Mouse (Mus musculus) liver, embryonic 12.5 days (tissue): ENCODE measurements around the gene Ttc9c. TPM values are rescaled to one million over a fixed set of nuclear protein-coding genes. Genes with fewer than 3 reads are reported as not detected.

Experiments used
- ATAC-seq: fragments of 200-750 bp; cut with Nextera tagmentation; 2 replicates; pipeline ENCODE4 v1.8.0; 2017; ENCODE audit warnings: moderate number of reproducible peaks, mild to moderate bottlenecking, moderate library complexity
- H3K27ac ChIP-seq: fragments of 300-500 bp; sonication (generic); 2 replicates; pipeline ENCODE4 v1.5.1; 2016; ENCODE audit warnings: mild to moderate bottlenecking
- H3K27me3 ChIP-seq: fragments of 300-500 bp; sonication (generic); replicated peaks from 2 replicates; pipeline ENCODE4 v1.6.1; 2016; ENCODE audit warnings: mild to moderate bottlenecking, moderate library complexity
- H3K36me3 ChIP-seq: fragments of 300-500 bp; sonication (generic); 2 replicates; pipeline ENCODE4 v1.6.1; 2016; ENCODE audit warnings: mild to moderate bottlenecking, moderate library complexity
- H3K4me1 ChIP-seq: fragments of 300-500 bp; sonication (generic); 2 replicates; pipeline ENCODE4 v1.6.1; 2016
- H3K4me2 ChIP-seq: fragments of 300-500 bp; sonication (generic); 2 replicates; pipeline ENCODE4 v1.6.1; 2016; ENCODE audit warnings: mild to moderate bottlenecking, moderate library complexity
- H3K4me3 ChIP-seq: fragments of 300-500 bp; sonication (generic); 2 replicates; pipeline ENCODE4 v1.5.1; 2016; ENCODE audit warnings: mild to moderate bottlenecking, moderate library complexity
- H3K9ac ChIP-seq: fragments of 300-500 bp; sonication (generic); 2 replicates; pipeline ENCODE4 v1.6.1; 2016; ENCODE audit warnings: mild to moderate bottlenecking, moderate library complexity
- H3K9me3 ChIP-seq: fragments of 300-500 bp; sonication (generic); replicated peaks from 2 replicates; pipeline ENCODE4 v1.6.1; 2016; ENCODE audit warnings: mild to moderate bottlenecking, moderate library complexity
- WGBS: fragments of 180-500 bp; shearing (Covaris S2); methylation state at CpG from one replicate; pipeline ENCODE4 v1.1.7; 2016; ENCODE audit not compliant: insufficient replicate concordance; 5-methylcytosine and 5-hydroxymethylcytosine counted together
- polyA plus RNA-seq: library from polyadenylated mRNA; unstranded; fragments of >200 nt; fragmentation: Nextera tagmentation; extraction: Ambion mirVana; gene quantifications from 2 replicates; pipeline ENCODE4 v1.2.1, GENCODE M21; 2016

Ttc9c gene
- polyA plus RNA-seq, 1 experiment from 2014 or later: 31.6 TPM

GRCm38 (mm10) chr19:8798264-8798946, 20.7 kb downstream of the Ttc9c start, which contains the start of gene Polr2g:
Gene Polr2g (minus strand): TSS chr19:8798577.
- H3K4me3 ChIP-seq: peak within 1 kb of the TSS; percentile 76
- peaks cover 30% of the 10 kb centered on the region for H3K36me3 ChIP-seq
- peaks cover 40% of the 10 kb centered on the region for H3K4me1 ChIP-seq
- ATAC-seq: peak; percentile 64
- under 1% methylated on average over 25 of the region's 25 CpGs for WGBS
- H3K4me2 ChIP-seq: peak within 1 kb of the TSS; percentile 81
- no peaks in the 10 kb centered on the region for H3K27me3 ChIP-seq
- peak within 1 kb of the TSS; percentile 74 for H3K9ac ChIP-seq
- peak within 1 kb of the TSS; percentile 72 for H3K27ac ChIP-seq
- H3K9me3 ChIP-seq: peaks cover 4% of the 10 kb centered on the region; the same call in 1 of the 2 replicates

- Histone ChIP-seq H3K36me3 (peaks cover 36% of the 10 kb centered on the region), H3K4me1 (peaks cover 12% of the 10 kb centered on the region), H3K27me3 (no peaks in the 10 kb centered on the region), H3K4me3 (no peak overlapping the region), H3K27ac (no peak overlapping the region), H3K9ac (no peak overlapping the region), H3K9me3 (peaks cover 9% of the 10 kb centered on the region; the same call in 1 of the 2 replicates), H3K4me2 (no peak overlapping the region)
- no peak for ATAC-seq
- 74% methylated on average over 7 of the region's 7 CpGs for WGBS
Observed at GRCm38 (mm10) chr19:8790171-8790570, 29.0 kb downstream of the Ttc9c start.

DNA sequence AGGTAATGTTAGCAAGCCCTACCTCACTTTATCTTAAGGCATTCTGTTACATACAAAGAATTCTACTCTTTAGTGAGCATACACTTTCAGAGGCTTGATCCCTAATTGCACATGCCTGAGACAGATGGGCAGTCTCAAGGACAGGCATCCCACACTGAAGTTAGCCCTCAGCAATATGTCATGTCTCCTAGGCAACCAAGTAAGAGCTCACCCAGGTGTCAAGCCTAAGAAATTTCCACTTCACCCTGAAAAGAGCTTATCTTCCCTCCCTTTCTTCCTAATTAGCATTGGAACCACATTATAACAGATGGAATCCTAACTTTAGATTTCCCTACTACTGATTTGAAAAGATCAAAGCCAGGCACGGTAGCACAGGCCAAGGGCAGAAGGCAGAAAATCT, 30.0 kb downstream of the Ttc9c start:
- Histone ChIP-seq H3K4me3 (no peak overlapping the region), H3K27me3 (no peaks in the 10 kb centered on the region), H3K27ac (0 out of 2 replicates have a peak overlapping the region, but pooled peaks have one; percentile 7), H3K4me2 (no peak overlapping the region), H3K9me3 (peaks cover 9% of the 10 kb centered on the region; the same call in 1 of the 2 replicates), H3K9ac (no peak overlapping the region), H3K36me3 (peaks cover 26% of the 10 kb centered on the region), H3K4me1 (peaks cover 17% of the 10 kb centered on the region)
- WGBS: 61% methylated on average over 1 of the region's 1 CpGs
- no peak for ATAC-seq

- Histone ChIP-seq H3K27ac (0 out of 2 replicates have a peak overlapping the region, but pooled peaks have one; percentile 7), H3K9ac (no peak overlapping the region), H3K4me2 (no peak overlapping the region), H3K4me1 (peaks cover 17% of the 10 kb centered on the region), H3K9me3 (peaks cover 6% of the 10 kb centered on the region; the same call in 1 of the 2 replicates), H3K4me3 (no peak overlapping the region), H3K36me3 (peaks cover 26% of the 10 kb centered on the region), H3K27me3 (no peaks in the 10 kb centered on the region)
- no peak for ATAC-seq
- WGBS: 46% methylated on average over 3 of the region's 3 CpGs
Observed at GRCm38 (mm10) chr19:8788521-8788920, 30.6 kb downstream of the Ttc9c start.

GRCm38 (mm10) chr19:8786008-8786781, 32.9 kb downstream of the Ttc9c start, which contains the start of gene Taf6l:
Gene Taf6l (minus strand): TSS chr19:8786417.
- peaks cover 35% of the 10 kb centered on the region for H3K36me3 ChIP-seq
- peaks cover 17% of the 10 kb centered on the region for H3K4me1 ChIP-seq
- peak within 1 kb of the TSS; percentile 74 for H3K4me2 ChIP-seq
- H3K4me3 ChIP-seq: peak within 1 kb of the TSS; percentile 73
- H3K9ac ChIP-seq: peak within 1 kb of the TSS; percentile 80
- H3K9me3 ChIP-seq: no peaks in the 10 kb centered on the region
- no peaks in the 10 kb centered on the region for H3K27me3 ChIP-seq
- peak within 1 kb of the TSS; percentile 82 for H3K27ac ChIP-seq
- ATAC-seq: peak; percentile 99
- WGBS: under 1% methylated on average over 32 of the region's 32 CpGs

DNA sequence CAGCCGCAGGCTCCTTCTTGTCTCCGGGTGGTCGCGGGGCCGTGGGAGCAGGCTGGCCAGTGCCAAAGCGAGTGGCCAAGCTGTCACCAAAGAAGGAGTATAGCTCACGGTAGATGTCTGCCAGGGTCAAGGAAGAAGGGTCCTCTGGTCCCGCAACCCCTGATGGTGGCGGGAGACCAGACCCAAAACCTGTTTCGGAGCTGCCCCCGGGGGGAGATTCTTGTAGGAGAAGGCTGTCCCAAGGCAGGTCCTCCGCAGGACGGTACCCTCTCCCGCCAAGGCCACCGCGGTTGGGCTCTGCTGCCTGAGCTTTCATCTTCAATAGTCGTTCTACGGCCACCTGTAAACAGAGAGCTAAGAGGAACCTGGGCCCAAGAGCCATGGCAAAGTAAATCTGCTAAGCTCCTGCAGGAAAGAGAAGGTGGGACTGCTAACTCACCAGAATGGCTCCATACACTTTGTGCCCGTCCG, 44.1 kb downstream of the Ttc9c start:
- no peaks in the 10 kb centered on the region for H3K9me3 ChIP-seq
- H3K9ac ChIP-seq: peak overlapping the region; percentile 96
- H3K36me3 ChIP-seq: peaks cover 53% of the 10 kb centered on the region
- peak overlapping the region; percentile 99 for H3K4me2 ChIP-seq
- 6% methylated on average over 20 of the region's 20 CpGs for WGBS
- H3K4me3 ChIP-seq: peak overlapping the region; percentile 74
- H3K4me1 ChIP-seq: peaks cover 53% of the 10 kb centered on the region
- peak overlapping the region; percentile 99 for H3K27ac ChIP-seq
- ATAC-seq: no peak
- H3K27me3 ChIP-seq: no peaks in the 10 kb centered on the region

- Histone ChIP-seq H3K9ac (peak within 1 kb of the TSS; percentile 96), H3K9me3 (no peaks in the 10 kb centered on the region), H3K27me3 (no peaks in the 10 kb centered on the region), H3K4me3 (peak within 1 kb of the TSS; percentile 74), H3K27ac (peak within 1 kb of the TSS; percentile 99), H3K4me1 (peaks cover 53% of the 10 kb centered on the region), H3K4me2 (peak within 1 kb of the TSS; percentile 99), H3K36me3 (peaks cover 55% of the 10 kb centered on the region)
- ATAC-seq: peak; percentile 86
- 2% methylated on average over 68 of the region's 68 CpGs for WGBS
Observed at GRCm38 (mm10) chr19:8774086-8774835, 44.9 kb downstream of the Ttc9c start, which contains the start of gene Tmem179b. Gene Tmem179b (minus strand): TSS chr19:8774467.

DNA sequence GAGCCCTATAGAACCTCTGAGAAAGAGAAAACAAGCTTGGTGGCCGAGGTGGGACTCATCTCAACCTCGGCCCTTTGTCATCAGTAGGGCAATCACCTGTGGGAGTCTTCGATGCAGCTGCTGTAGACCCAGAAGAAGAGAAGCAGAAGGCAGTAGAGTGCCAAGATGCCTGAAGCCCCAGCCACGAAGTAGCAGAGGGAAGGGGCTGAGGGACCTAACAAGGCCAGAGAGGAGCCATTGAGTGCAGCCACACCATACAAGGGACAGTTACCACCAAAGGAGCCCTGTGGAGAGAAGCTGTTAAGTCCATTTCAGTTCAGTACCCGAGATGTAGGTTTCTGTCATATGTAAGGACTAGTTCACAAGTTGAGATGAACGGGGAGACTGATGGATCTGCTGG, 45.7 kb downstream of the Ttc9c start:
- Histone ChIP-seq H3K27ac (peak overlapping the region; percentile 99), H3K9me3 (no peaks in the 10 kb centered on the region), H3K9ac (peak overlapping the region; percentile 96), H3K4me2 (peak overlapping the region; percentile 99), H3K36me3 (peaks cover 58% of the 10 kb centered on the region), H3K27me3 (no peaks in the 10 kb centered on the region), H3K4me1 (peaks cover 53% of the 10 kb centered on the region), H3K4me3 (peak overlapping the region; percentile 74)
- 21% methylated on average over 6 of the region's 6 CpGs for WGBS
- ATAC-seq: 0 out of 2 replicates have a peak, but pooled peaks have one; percentile 9

GRCm38 (mm10) chr19:8772996-8773395, 46.1 kb downstream of the Ttc9c start:
- Histone ChIP-seq H3K27ac (peak overlapping the region; percentile 99), H3K4me1 (peaks cover 53% of the 10 kb centered on the region), H3K9ac (peak overlapping the region; percentile 96), H3K4me3 (peak overlapping the region; percentile 74), H3K36me3 (peaks cover 58% of the 10 kb centered on the region), H3K4me2 (peak overlapping the region; percentile 99), H3K27me3 (no peaks in the 10 kb centered on the region), H3K9me3 (no peaks in the 10 kb centered on the region)
- WGBS: 19% methylated on average over 5 of the region's 5 CpGs
- peak; percentile 72 for ATAC-seq

GRCm38 (mm10) chr19:8770567-8771270, 48.4 kb downstream of the Ttc9c start, which contains the start of gene Tmem223:
Gene Tmem223 (plus strand): TSS chr19:8770996.
- H3K36me3 ChIP-seq: peaks cover 75% of the 10 kb centered on the region
- WGBS: 9% methylated on average over 29 of the region's 29 CpGs
- H3K27ac ChIP-seq: peak within 1 kb of the TSS; percentile 87
- H3K4me2 ChIP-seq: peak within 1 kb of the TSS; percentile 99
- H3K27me3 ChIP-seq: no peaks in the 10 kb centered on the region
- peak within 1 kb of the TSS; percentile 80 for H3K9ac ChIP-seq
- peak within 1 kb of the TSS; percentile 76 for H3K4me3 ChIP-seq
- H3K9me3 ChIP-seq: no peaks in the 10 kb centered on the region
- peak; percentile 32; the same call in 1 of the 2 replicates for ATAC-seq
- peaks cover 41% of the 10 kb centered on the region for H3K4me1 ChIP-seq

GRCm38 (mm10) chr19:8765562-8765961, 53.6 kb downstream of the Ttc9c start:
- WGBS: 90% methylated on average over 9 of the region's 9 CpGs

More at GRCm38 (mm10) chr19:8765562-8765961, 53.6 kb downstream of the Ttc9c start:
- no peak overlapping the region for H3K4me2 ChIP-seq
- peaks cover 7% of the 10 kb centered on the region for H3K4me1 ChIP-seq
- ATAC-seq: no peak
- no peak overlapping the region for H3K27ac ChIP-seq
- H3K9me3 ChIP-seq: peaks cover 7% of the 10 kb centered on the region
- no peak overlapping the region for H3K4me3 ChIP-seq
- H3K36me3 ChIP-seq: peaks cover 96% of the 10 kb centered on the region
- no peak overlapping the region for H3K9ac ChIP-seq
- H3K27me3 ChIP-seq: no peaks in the 10 kb centered on the region
